Mouse (Mus musculus): ENCODE measurements around the gene Olr1. TPM values are rescaled to one million over a fixed set of nuclear protein-coding genes. Genes with fewer than 3 reads are reported as not detected.
"Not testable (repeated sequence)": the region's sequence is repeated elsewhere in the genome, so short reads cannot be mapped to it uniquely, and the experiment has no call there.

Olr1 gene
- total RNA-seq, 2 experiments from 2014 or later, result 2.2 to 3.4 TPM

DNA sequence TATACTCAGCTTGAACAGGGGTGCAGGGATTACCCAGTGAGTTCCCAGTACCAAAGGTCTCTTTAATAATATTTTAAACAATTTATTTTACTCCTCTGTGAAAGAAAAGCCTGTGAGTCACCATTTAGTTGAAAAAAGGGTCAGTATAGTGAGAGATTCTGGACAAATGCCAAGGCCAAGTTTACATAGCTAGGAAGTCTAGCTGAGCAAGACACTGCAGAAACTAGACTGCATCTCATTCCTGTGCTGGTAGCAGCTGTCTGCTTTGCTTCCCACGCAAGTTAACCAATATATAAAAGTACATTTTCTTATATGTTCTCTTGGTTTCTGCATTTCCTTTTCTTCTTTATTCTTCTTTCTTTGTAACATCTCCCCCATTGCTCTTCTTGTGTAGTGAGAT is 6.4 kb upstream of the Olr1 start:
- no peak for ATAC-seq (replicated peaks; ENCODE audit: low FRiP score, poor library complexity, severe bottlenecking)

DNA sequence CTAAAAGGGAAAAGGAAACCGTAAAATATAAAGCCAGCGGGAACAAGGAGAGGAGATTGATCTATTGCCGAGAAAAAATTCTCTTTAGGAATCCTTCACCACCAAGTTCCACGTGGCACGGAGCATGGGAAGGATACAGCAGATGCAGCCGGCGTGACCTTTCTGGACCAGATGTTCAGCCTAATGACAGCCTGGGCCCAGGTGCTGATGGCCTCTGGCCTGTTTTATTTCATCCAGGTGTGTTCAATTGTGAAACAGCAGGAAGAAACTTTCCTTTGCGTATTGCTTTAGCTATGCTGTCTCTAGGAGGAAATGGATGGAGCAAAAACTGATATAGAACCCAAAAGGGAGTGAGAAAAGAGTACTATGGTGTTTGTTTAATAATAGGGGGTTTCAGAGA is 5.9 kb upstream of the Olr1 start:
- no peak for ATAC-seq (replicated peaks; ENCODE audit: low FRiP score, poor library complexity, severe bottlenecking)

DNA sequence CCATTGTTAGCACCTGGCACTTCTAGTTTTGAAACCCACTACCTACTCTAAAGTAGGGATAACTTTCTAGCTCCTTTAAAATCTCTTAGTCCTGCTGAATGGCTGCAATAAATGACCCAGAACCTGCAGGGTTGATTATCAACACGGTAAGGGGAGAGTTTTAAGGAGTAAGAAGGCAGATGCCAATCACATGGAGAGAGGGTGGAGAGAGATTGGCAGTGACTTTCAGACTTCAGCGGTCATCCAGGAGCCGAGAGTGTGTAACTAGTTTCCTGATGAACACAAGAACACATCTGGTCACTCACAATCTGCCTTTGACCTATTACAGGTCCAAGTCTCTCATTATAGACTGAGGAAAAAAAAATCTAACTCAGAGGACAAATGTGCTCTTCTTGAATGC is 5.4 kb upstream of the Olr1 start, which contains the start of gene Tmem52b:
Tmem52b (plus strand) TSS at position 189 of the 400 bp plus-strand sequence.
- no peak for ATAC-seq (replicated peaks; ENCODE audit: low FRiP score, poor library complexity, severe bottlenecking)

DNA sequence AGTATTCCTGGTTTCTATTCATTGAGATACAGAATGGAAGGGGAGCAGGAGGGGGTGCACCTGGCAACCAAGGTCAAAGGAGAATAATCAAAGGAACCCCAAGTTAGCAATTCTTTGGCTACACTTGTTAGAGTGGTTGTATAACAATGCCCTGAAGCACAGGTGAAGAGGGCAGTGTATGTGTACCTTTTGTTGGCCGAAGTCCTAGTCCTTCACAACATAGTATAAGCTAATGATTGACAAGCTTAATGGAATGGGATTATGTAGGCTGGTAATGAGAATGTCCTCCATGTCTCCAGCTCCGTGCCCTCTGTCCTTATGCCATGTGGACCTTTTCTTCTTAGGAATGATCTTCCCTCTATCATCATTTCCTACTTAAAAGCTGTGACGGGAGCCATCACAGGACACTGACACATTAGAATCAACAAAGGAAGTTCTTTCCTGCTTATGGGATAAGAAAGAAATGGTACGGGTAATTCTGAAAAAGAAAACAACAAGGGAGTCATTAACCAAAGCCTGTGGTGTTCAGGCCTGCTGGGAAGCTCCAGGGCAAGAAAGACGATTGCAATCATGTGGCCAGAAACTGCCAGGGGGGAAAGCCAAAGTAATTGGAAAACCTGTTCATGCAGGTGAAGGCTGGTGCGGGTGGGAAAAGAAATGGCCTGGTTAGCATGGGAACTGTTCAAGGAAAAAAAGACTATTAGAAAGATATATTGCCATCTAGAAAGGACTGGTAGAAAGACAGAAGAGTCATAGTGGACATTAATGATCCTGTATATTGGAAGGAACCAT is 3.4 kb upstream of the Olr1 start:
- no peak for ATAC-seq (replicated peaks; ENCODE audit: low FRiP score, poor library complexity, severe bottlenecking)

DNA sequence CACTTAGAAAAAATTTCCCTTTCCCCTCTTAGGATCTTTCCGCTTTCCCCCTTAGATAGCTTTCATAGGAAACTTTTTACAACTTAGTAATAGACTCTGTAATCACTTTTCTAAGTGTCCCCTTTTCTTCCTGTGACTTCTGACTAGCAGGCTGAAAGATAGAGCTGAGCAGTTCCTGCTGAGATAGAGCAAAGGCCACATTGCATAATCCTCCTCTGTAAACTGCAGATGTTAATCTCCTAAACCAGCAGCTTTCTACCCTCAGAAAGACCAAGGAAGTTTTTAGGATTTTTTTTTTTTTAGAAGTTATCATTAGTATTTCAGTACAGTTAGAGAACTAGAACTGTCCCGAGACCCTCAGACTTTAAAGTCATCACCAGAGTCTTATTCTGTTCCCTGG is 3.5 kb downstream of the Olr1 start:
- no peak for ATAC-seq (replicated peaks; ENCODE audit: low FRiP score, poor library complexity, severe bottlenecking)

DNA sequence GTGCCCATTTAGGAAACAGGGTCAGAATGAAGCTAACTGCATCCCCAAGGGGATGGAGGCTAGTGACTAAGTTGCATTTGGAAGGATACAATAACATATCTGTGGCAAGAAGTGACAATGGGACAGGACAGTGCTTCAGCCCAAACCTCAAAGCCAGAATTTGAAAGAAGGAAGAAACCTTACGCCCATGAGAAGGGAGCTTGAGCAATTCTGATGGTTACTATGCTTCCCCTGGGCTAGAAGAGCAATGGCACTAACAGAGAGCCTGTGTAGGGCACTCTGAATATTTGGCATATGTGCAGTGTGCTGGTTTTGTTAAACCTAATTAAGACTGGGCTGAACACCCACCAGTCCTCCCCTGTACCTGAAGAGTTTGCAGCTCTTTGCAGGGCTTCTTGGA is 7.4 kb downstream of the Olr1 start:
- not testable (repeated sequence) for ATAC-seq (replicated peaks; ENCODE audit: low FRiP score, poor library complexity, severe bottlenecking)

DNA sequence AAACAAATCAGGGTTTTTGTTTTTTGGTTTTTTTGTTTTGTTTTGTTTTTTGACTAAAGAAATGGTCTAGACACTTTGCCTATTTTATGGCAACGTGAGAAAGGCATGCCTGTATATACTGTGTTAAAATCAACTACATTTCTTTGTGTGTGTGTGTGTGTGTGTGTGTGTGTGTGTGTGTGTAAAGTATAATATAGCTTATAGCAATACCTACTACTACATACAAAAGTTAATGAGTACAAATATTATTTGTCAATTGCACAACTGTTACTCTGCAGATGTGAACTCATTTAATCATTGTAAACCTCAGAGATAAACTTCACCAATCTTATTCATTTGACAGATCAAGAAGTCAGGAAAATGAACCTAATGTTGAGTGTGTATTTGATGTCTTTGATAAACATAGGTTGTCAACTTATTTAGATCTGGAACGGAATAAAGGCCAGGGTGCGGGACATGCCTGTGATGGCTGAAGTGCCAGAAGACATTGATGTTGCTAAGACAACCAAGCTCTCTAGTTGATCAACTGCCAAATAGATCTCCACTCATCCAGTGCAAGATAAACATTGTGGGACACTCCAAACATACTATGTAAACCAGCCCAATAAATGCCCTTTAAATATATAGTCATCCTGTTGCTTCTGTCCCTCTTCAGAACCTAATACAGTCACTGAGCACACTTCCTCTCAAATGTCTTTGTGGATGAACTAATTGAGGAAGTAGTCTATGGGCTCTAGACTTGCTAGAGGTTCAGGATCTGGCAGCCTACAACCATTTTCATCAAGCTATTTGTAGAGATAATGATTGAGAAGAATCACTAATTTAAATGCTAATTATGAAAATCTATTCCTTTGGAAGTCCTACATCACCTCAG is 9.4 kb downstream of the Olr1 start:
- ATAC-seq (replicated peaks; ENCODE audit: low FRiP score, poor library complexity, severe bottlenecking), result no peak

DNA sequence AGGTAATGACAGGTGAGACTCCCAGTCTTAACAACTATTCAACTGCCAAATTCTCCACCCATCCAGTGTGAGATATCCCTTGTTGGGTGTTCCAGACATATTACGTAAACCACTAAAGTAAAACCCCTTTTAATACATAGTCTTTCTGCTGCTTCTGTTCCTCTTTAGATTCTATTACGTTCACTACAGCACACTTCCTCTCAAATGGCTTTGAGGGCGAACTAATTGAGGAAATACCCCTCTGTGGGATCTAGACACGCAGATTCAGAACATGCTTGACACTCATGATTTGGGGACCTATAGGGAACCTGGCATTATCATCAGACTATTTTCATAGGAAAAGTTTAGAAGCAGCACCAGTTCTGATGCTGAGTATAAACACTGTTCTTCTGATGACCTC is 12.0 kb downstream of the Olr1 start:
- ATAC-seq (replicated peaks; ENCODE audit: low FRiP score, poor library complexity, severe bottlenecking), result no peak

DNA sequence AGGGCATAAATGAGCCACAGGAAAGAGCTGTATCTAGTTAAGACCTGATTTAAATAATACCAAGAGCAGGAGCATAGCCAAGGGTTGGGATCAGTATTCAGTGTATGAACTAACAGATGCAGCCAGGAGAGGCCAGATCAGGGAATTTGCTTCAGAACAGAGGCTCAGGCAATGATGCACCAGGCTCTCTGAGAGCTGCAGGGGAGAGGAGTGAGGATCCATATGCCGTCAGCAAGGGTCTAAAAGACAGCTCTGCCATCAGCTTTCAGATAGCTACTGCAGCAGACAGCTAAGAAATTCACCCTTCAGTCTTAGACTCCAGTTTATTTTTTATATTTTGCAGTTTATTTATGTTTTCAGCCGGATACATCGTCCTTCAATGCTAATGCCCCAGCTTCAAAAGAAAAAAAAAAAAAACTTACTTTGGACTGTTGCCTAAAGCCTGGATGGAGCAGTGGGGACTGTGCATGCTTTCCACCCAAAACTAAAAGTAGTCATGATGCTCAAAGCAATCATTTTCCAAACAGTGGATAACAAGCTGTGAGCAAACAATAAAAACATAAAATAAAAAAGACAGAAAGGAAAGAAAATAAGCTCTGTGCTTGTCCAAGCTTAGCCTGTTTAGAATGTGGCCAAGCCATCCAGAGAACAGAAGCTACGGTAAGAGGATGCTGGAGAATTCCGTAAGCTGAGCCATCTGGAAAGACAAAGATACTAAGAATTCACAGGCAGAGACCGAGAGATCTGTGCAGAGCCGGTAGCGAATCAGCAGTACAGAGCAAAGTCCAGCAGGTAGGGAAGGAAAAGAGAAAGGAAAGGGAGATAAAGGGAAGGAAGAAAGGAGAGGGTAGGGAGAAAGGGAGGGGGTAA is 26.6 kb downstream of the Olr1 start:
- no peak for ATAC-seq (replicated peaks; ENCODE audit: low FRiP score, poor library complexity, severe bottlenecking)

DNA sequence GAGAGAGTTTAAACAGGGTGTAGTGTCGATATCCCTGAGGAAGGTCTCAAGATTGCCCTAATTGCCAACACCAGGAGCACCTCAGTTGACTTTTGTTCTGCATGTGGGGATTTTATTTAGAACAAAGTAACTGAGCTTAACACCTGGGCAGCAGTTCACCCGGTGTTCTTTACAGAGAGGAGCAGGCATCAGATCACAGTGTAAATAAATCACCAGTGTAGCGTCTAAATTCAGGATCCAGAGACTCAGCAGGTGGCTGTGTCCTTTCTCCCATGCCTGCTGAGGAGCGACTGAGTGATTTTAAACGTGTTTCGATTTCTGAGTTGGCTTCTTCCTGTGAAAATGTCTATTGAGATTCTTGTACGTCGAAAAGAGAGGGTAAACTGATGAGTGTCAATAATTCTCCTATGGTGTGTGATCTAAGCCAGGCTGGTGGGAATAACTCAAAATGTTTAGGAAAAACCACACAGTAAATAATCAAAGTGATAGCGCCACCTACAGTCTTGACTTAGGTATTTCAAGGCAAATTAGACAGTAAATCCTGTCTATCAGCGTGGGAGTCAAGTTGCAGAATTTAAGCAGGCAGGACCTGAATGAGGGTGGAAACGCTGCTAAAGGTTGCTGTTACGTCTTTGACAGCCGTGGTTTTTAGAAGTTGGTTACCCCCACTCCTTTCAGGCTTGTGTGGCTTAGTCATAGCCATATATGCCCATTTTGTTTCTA is 30.4 kb downstream of the Olr1 start:
- ATAC-seq (replicated peaks; ENCODE audit: low FRiP score, poor library complexity, severe bottlenecking), result 0 out of 2 replicates have a peak, but pooled peaks have one; percentile 47

DNA sequence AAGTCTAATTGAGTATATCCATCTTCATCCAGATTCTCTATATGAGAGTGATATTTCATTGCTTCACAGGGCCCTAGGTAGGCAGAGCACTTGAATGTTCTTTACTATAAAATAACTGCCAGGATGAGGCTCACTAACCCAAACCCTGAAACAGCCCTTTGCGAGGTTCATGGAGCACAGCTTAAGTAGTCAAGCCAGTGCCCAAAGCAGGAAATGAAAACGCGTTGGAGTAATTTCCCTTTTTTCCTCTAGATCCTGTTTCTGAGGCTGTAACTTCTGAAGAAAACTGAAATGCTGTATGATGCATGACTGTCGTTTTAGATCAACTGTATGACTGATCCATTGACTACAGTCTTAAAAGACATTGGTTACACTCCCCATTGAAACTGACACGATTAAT is 34.3 kb downstream of the Olr1 start:
- no peak for ATAC-seq (replicated peaks; ENCODE audit: low FRiP score, poor library complexity, severe bottlenecking)

DNA sequence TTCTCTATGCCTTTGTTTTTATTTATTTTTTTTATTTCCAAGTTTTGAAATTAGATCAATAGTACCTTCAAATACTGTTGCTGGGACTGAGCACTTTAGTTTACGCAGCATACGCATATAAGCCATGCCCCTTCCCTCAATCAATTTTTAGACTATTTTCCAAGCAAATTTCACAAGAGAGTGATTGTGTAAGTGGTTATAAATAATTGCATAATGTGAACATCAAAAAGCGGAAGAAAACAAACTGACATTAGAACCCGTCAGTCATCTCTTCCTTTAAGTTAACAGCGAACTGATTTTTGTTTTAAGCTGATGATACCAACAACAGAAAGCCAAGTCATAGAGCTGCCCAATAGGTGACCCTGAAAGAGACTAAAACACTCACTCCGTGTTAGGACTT is 35.6 kb downstream of the Olr1 start:
- no peak for ATAC-seq (replicated peaks; ENCODE audit: low FRiP score, poor library complexity, severe bottlenecking)

DNA sequence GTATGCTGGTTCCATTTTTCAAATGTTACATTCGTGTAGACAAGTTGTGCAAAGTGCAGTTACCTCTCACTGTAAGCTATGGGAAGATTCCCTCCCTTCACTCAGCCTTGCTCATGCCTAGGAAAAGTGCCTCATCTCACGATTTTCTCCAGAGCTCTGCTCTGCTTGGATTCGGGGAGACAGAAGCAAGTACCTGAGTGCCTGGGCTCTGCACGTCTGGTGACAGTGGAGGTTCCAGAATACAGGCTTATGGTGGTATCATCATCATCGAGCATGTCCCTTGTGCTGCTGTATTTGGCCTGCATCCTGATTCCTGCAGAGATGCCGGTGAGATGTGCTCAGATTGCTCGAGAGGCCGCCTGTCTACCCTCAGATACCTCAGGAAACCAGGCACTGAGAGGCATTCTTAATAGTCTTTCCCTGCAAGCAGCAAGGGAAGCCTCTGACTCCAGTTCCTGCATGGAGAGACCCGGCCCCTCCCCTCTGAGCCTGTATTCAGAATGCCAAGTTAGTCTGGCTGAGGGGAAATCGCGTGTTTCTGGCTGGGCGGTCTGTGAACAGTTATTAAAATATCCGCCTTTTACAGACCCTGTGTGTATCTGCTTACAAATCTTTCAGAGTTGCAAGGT is 55.4 kb downstream of the Olr1 start, which contains the start of gene Clec1a:
Clec1a (minus strand) TSS at position 590 of the 629 bp plus-strand sequence.
- ATAC-seq (replicated peaks; ENCODE audit: low FRiP score, poor library complexity, severe bottlenecking), result no peak

DNA sequence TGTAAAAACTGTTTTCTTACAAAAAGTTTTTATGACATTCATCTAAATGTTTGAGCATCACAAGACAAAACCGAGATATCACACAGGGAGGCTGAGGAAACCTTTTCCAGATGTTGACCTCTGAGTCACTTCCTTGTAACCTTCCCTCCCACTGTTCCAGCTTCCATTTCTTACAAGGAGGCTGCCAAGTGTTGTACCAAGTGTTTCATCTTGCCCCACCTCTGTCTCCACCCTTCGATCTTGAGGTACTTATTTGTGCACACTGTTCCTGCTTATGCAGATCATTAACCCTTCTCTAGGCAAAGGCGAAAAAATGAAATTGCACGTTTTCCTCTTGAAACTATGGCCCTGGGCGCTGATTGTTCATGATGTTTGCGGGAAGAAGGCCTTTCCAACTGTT is 57.2 kb downstream of the Olr1 start:
- ATAC-seq (replicated peaks; ENCODE audit: low FRiP score, poor library complexity, severe bottlenecking), result no peak

DNA sequence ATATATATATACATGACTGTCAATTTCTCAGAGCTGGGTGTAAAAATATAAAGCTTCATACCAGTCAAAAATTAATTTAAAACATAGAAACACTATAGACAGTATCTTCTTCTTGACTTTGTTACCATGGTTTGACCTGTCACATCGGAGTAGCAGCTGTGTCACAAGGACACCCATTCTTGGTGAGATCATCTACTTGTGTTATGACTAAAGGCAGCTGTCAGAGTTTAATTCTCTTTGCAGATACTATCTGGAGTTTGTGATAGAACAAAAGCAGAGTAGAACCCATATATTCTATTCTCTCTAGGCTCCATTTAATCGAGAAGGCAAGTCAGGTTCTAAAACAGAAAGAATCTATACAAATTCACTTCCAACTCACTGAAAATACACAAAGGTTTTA is 68.9 kb downstream of the Olr1 start:
- no peak for ATAC-seq (replicated peaks; ENCODE audit: low FRiP score, poor library complexity, severe bottlenecking)

DNA sequence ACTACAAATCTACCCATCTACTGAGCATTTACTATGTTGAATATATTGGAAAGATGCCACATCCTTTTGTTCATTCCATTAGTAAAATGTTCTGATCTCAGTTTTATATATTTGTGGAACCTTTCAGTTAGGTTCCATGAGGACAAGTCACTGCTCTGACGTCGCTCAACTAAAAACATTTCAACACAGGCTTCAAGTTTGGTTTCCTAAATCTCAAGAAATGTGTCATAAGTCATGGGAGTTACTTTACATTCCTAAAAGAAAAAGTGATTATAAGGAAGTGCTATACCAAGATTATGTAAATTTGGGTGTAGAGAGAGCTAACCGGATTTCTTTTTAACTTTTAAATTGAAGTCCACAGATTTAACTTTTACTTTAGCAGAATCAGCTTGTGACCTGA is 70.9 kb downstream of the Olr1 start:
- ATAC-seq (replicated peaks; ENCODE audit: low FRiP score, poor library complexity, severe bottlenecking), result no peak
